ENCODE assay signal across 10 mouse cellular contexts in the genomic region with DNA sequence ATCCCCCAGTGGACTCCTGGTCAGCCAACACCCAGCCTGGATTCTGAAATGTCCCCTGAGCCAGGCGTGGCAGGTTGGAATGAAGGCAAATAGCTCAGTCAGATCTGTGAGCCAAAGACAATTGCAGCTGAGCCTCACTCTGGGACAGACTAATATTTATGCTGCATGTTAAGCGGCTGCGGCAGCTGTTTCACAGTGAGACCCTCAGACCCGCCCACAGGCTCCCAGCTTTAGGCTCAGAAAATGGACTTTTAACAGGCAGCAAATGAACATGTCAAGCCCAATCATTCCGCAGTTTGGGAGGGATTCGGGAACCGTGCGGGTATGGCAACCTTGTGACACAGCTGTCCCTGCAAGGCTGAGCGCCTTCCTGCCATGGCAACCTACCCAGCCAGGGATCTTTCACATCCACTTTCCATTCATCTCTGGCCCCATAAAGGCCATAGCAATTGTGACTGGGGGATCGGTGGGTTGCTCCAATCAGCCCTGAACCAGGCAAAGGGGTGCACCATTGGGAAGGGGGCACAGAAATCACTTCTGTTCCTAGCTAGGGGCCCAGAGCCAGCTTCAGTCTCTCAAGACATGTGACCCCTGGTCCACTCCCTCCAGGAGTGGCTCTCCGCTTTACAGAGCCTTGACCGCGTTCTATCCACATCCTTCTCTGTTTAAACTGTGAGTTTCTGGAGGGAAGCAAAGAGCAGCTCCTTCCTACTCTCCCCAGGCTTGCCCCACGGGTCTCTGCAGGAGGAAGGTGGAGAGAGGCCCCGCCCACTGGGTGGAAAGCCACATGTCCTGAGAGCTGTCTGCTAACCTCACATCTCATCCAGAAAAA. TPM values are rescaled to one million over a fixed set of nuclear protein-coding genes. Genes with fewer than 3 reads are reported as not detected.
DNase-seq lines count a peak whose midpoint lies in the region; ATAC-seq and TF ChIP-seq lines count a peak whose summit lies in the region.
"Had no signal": no experiment of that assay in that cellular context is flagged by ENCODE, and none has a peak within 500 bp of the region (broad histone marks: within the 10 kb centered on the region; RNA-seq: fewer than 3 reads in every experiment).

No protein-coding gene starts in this region.

- no peaks in the 10 kb centered on the region for H3K36me3 ChIP-seq in testis, adult 2 months (ENCODE audit: control insufficient read depth, insufficient read depth, low read length)
- H3K36me3 ChIP-seq in midbrain, embryonic 13.5 days, result no peaks in the 10 kb centered on the region

- H3K27me3 ChIP-seq in testis, adult 2 months (ENCODE audit: control insufficient read depth, insufficient read depth, low read length), result no peaks in the 10 kb centered on the region
- H3K27me3 ChIP-seq in midbrain, embryonic 13.5 days, result 0 out of 2 replicates have a peak, but pooled peaks cover 4% of the 10 kb centered on the region

- H3K9ac ChIP-seq in midbrain, embryonic 13.5 days (replicated peaks), result no peak overlapping the region

- peak; percentile 56 for DNase-seq in cerebellum, postnatal 10 days
- no peak for DNase-seq in cerebellum, adult 9-11 months
- DNase-seq in testis, postnatal 14 days (ENCODE audit: low spot score), result no peak
- DNase-seq in adrenal gland, adult 18-20 months (ENCODE audit: low spot score in 2 of 2), result no peak
- DNase-seq in urinary bladder, postnatal 14 days (ENCODE audit: low spot score), result no peak
- DNase-seq: kidney, adult 18-20 months; thymus, postnatal 36 days had no signal

- WGBS in midbrain, embryonic 13.5 days, result 32% methylated on average over 15 of the region's 15 CpGs

- no peaks in the 10 kb centered on the region; the same call in 1 of the 2 replicates for H3K4me1 ChIP-seq in testis, adult 2 months (ENCODE audit: control insufficient read depth, insufficient read depth, low read length)
- peaks cover 38% of the 10 kb centered on the region for H3K4me1 ChIP-seq in midbrain, embryonic 13.5 days (replicated peaks)

- H3K4me2 ChIP-seq in midbrain, embryonic 13.5 days (replicated peaks), result peak overlapping the region; percentile 30

- H3K27ac ChIP-seq in testis, adult 2 months (ENCODE audit: control insufficient read depth, insufficient read depth, low read depth, low read length), result no peak overlapping the region
- peak overlapping the region; percentile 69 for H3K27ac ChIP-seq in midbrain, embryonic 13.5 days

- peak overlapping the region; percentile 41 for H3K4me3 ChIP-seq in testis, adult 2 months (ENCODE audit: control insufficient read depth, low read depth, low read length)
- H3K4me3 ChIP-seq in midbrain, embryonic 13.5 days (replicated peaks), result no peak overlapping the region

- no peak for TF ChIP-seq POLR2A in testis, adult 2 months (IDR thresholded peaks at IDR 0.05; ENCODE audit: control insufficient read depth, low read depth, low read length)

- TF ChIP-seq CTCF in testis, adult 2 months (IDR thresholded peaks at IDR 0.05; ENCODE audit: control insufficient read depth, insufficient read depth, insufficient replicate concordance, low read depth, low read length), result no peak

- H3K9me3 ChIP-seq in midbrain, embryonic 13.5 days, result no peaks in the 10 kb centered on the region

- ATAC-seq in midbrain, embryonic 13.5 days, result peak; percentile 85
- no peak for ATAC-seq in activated CD4-positive, CD25-positive, alpha-beta regulatory T cell, adult 4 months

RNA-seq across cellular contexts. Expression of gene Cdh5, which starts 39.2 kb away (rescaled TPM):
- polyA plus RNA-seq in testis, adult 2 months (2012; rRNA removed), result 3.0 and 3.7 TPM in 2 replicates
- polyA plus RNA-seq in midbrain, embryonic 13.5 days (2015; fragmentation: Nextera tagmentation; extraction: Ambion mirVana), result 12.8 TPM in 2 replicates
- polyA plus RNA-seq in activated CD4-positive, CD25-positive, alpha-beta regulatory T cell, adult 4 months (2017; shearing (Covaris generic)), result under 1 TPM in 1 of 2 experiments, not detected in 1; 0.11 TPM
- 10 to 100 TPM; 33.9 to 41.2 TPM for total RNA-seq in adrenal gland, adult 18-20 months (2021)

Comparison
In these comparisons a context has a peak if more than half of its experiments do, and no peak if none do; other contexts are left out.
1. DNase-seq: peak in cerebellum, postnatal 10 days (2 of 2); none in cerebellum, adult 9-11 months (single experiment), testis, postnatal 14 days (single experiment), adrenal gland, adult 18-20 months (0 of 2) and urinary bladder, postnatal 14 days (single experiment).